Mouse (Mus musculus) embryonic fibroblast, embryonic 13.5 days (primary cell): ENCODE data around the gene Pms1. TPM values are rescaled to one million over a fixed set of nuclear protein-coding genes. Genes with fewer than 3 reads are reported as not detected.

Experiments used
- H3K27ac ChIP-seq: 2 replicates; pipeline ENCODE4 v1.5.1; 2012; ENCODE audit warnings: low read length, control low read depth, inconsistent platforms; ENCODE audit not compliant: insufficient read depth
- H3K4me1 ChIP-seq: 2 replicates; pipeline ENCODE4 v1.6.1; 2011; ENCODE audit warnings: low read length; ENCODE audit not compliant: control insufficient read depth, insufficient read depth
- H3K4me3 ChIP-seq: 2 replicates; pipeline ENCODE4 v1.5.1; 2011; ENCODE audit warnings: mild to moderate bottlenecking, control low read depth, low read length; ENCODE audit not compliant: insufficient read depth
- CTCF ChIP-seq: IDR thresholded peaks from 2 replicates; pipeline ENCODE4 v1.5.1; 2011; ENCODE audit warnings: mild to moderate bottlenecking, control low read depth, low read length, moderate library complexity, borderline replicate concordance; ENCODE audit not compliant: insufficient read depth
- POLR2A ChIP-seq: IDR thresholded peaks from 2 replicates; pipeline ENCODE4 v1.6.1; 2011; ENCODE audit warnings: low read depth, mild to moderate bottlenecking, control low read depth, low read length, moderate library complexity
- polyA plus RNA-seq: library from polyadenylated mRNA; stranded (reverse); fragments of >200 nt; gene quantifications from 2 replicates; pipeline ENCODE4 v1.2.4, GENCODE M21; 2011; ENCODE audit warnings: low read depth; ENCODE audit not compliant: missing spikeins, insufficient read length

The Pms1 gene
- polyA plus RNA-seq, 1 experiment, result 8.5 TPM

GRCm38 (mm10) chr1:53203902-53204301 lies 92.9 kb downstream of the Pms1 start:
- TF ChIP-seq POLR2A (no peak), CTCF (no peak)
- Histone ChIP-seq H3K27ac (no peak overlapping the region), H3K4me3 (no peak overlapping the region), H3K4me1 (no peaks in the 10 kb centered on the region)

GRCm38 (mm10) chr1:53201630-53202199 lies 95.1 kb downstream of the Pms1 start:
- TF ChIP-seq POLR2A (no peak), CTCF (no peak)
- no peak overlapping the region for H3K4me3 ChIP-seq
- H3K4me1 ChIP-seq, result no peaks in the 10 kb centered on the region
- H3K27ac ChIP-seq, result no peak overlapping the region

GRCm38 (mm10) chr1:53194536-53194935 lies 102.3 kb downstream of the Pms1 start:
- no peak overlapping the region for H3K4me3 ChIP-seq
- TF ChIP-seq POLR2A (no peak), CTCF (no peak)
- no peak overlapping the region for H3K27ac ChIP-seq
- no peaks in the 10 kb centered on the region for H3K4me1 ChIP-seq

- H3K27ac ChIP-seq, result no peak overlapping the region
- H3K4me1 ChIP-seq, result no peaks in the 10 kb centered on the region
- TF ChIP-seq CTCF (no peak), POLR2A (no peak)
- no peak overlapping the region for H3K4me3 ChIP-seq
Observed at GRCm38 (mm10) chr1:53191234-53191633, 105.6 kb downstream of the Pms1 start.

GRCm38 (mm10) chr1:53189620-53190019 lies 107.2 kb downstream of the Pms1 start:
- Histone ChIP-seq H3K4me3 (no peak overlapping the region), H3K4me1 (no peaks in the 10 kb centered on the region), H3K27ac (no peak overlapping the region)
- TF ChIP-seq POLR2A (no peak), CTCF (no peak)

- no peak for TF ChIP-seq POLR2A
- TF ChIP-seq CTCF, result no peak
- no peak within 1 kb of the TSS for H3K27ac ChIP-seq
- no peaks in the 10 kb centered on the region for H3K4me1 ChIP-seq
- H3K4me3 ChIP-seq, result no peak within 1 kb of the TSS
Observed at GRCm38 (mm10) chr1:53187536-53187935, 109.3 kb downstream of the Pms1 start, which contains the start of gene 1700019A02Rik. 1700019A02Rik (minus strand) TSS chr1:53187636.

GRCm38 (mm10) chr1:53186301-53186700 lies 110.5 kb downstream of the Pms1 start:
- no peak for TF ChIP-seq POLR2A
- no peak for TF ChIP-seq CTCF
- Histone ChIP-seq H3K4me3 (no peak overlapping the region), H3K4me1 (no peaks in the 10 kb centered on the region), H3K27ac (no peak overlapping the region)

GRCm38 (mm10) chr1:53157715-53158114 lies 139.1 kb downstream of the Pms1 start:
- TF ChIP-seq POLR2A, result no peak
- no peak for TF ChIP-seq CTCF
- Histone ChIP-seq H3K4me3 (no peak overlapping the region), H3K27ac (no peak overlapping the region), H3K4me1 (no peaks in the 10 kb centered on the region)

Other genes with a start within 250 kb of the Pms1 start
- not detected in 2 replicates for gene Mstn, start 235.4 kb downstream of the Pms1 start, polyA plus RNA-seq
- not detected in 2 replicates for gene 1700019A02Rik, start 109.4 kb downstream of the Pms1 start, polyA plus RNA-seq
- gene Ormdl1, start 77 bp upstream of the Pms1 start, polyA plus RNA-seq, result 14.0 and 15.3 TPM in 2 replicates
- not detected in 2 replicates for gene Gm28778, start 93 bp upstream of the Pms1 start, polyA plus RNA-seq
- gene Osgepl1, start 16.6 kb upstream of the Pms1 start, polyA plus RNA-seq, result 8.0 and 11.2 TPM in 2 replicates
- 5.6 and 7.7 TPM in 2 replicates for gene Asdurf, start 55.6 kb upstream of the Pms1 start, polyA plus RNA-seq
- not detected in 2 replicates for gene Gm28551, start 55.6 kb upstream of the Pms1 start, polyA plus RNA-seq
- gene Asnsd1, start 55.7 kb upstream of the Pms1 start, polyA plus RNA-seq, result 63.4 and 78.7 TPM in 2 replicates